9 mouse cellular contexts compared by ENCODE assay signal in the genomic region with DNA sequence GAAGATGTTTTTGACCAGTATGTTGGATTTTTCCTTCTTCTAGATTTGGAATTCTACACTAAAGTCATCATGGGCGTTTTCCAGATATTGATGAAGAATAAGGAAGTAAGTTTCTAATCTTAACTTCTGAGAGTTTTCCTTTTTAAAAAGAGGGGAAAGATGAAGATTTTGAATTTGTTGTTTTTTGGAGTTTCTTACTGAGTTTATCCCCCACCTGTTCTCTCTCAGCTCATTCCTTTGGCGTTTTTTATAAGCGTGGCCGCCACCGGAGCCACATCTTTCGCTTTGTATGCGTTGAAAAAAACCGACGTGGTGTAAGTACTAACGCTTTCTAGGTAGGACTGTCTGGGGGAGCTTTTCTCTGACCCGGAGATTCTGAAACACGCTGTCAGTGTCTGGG. TPM values are rescaled to one million over a fixed set of nuclear protein-coding genes. Genes with fewer than 3 reads are reported as not detected.
DNase-seq lines count a peak whose midpoint lies in the region; ATAC-seq and TF ChIP-seq lines count a peak whose summit lies in the region.
"Had no signal": no experiment of that assay in that cellular context is flagged by ENCODE, and none has a peak within 500 bp of the region (broad histone marks: within the 10 kb centered on the region; RNA-seq: fewer than 3 reads in every experiment).

No protein-coding gene starts in this region.

- 41% methylated on average over 12 of the region's 12 CpGs for WGBS in cerebellum, adult 2 months
- 25% methylated on average over 12 of the region's 12 CpGs for WGBS in thymus, adult 2 months
- 28% methylated on average over 12 of the region's 12 CpGs for WGBS in liver, embryonic 14.5 days (ENCODE audit: insufficient replicate concordance)
- WGBS in stomach, postnatal 0 days = 38% methylated on average over 12 of the region's 12 CpGs

- H3K9ac ChIP-seq in liver, embryonic 14.5 days (replicated peaks) = no peak overlapping the region
- peak overlapping the region; percentile 41; the same call in 1 of the 2 replicates for H3K9ac ChIP-seq in stomach, postnatal 0 days (ENCODE audit: low read length)

- H3K4me3 ChIP-seq in cerebellum, adult 2 months (replicated peaks; ENCODE audit: insufficient read depth, low read depth, low read length) = peak overlapping the region; percentile 44
- peak overlapping the region; percentile 46 for H3K4me3 ChIP-seq in thymus, adult 2 months (ENCODE audit: control insufficient read depth, insufficient read depth, low read length)
- peak overlapping the region in 1 of 2 experiments; percentile 6; a peak in 1 of 4 replicates for H3K4me3 ChIP-seq in liver, embryonic 14.5 days (ENCODE audit: insufficient read depth in 1 of 2, low read depth in 2 of 2, low read length in 2 of 2)
- H3K4me3 ChIP-seq in stomach, postnatal 0 days (ENCODE audit: low read depth, low read length) = peak overlapping the region; percentile 40

- TF ChIP-seq POLR2A in cerebellum, adult 2 months (IDR thresholded peaks at IDR 0.05; ENCODE audit: borderline replicate concordance, insufficient read depth, low read length) = no peak
- no peak for TF ChIP-seq POLR2A in thymus, adult 2 months (IDR thresholded peaks at IDR 0.05; ENCODE audit: control insufficient read depth, extremely low read depth, insufficient read depth, low read length, poor library complexity)

- no peak for TF ChIP-seq CTCF in cerebellum, adult 2 months (IDR thresholded peaks at IDR 0.05; ENCODE audit: borderline replicate concordance, insufficient read depth, low read depth, low read length)
- no peak for TF ChIP-seq CTCF in thymus, adult 2 months (IDR thresholded peaks at IDR 0.05; ENCODE audit: borderline replicate concordance, control insufficient read depth, extremely low read depth, insufficient read depth, low read length, poor library complexity)
- TF ChIP-seq CTCF in liver, embryonic 14.5 days (IDR thresholded peaks at IDR 0.05; ENCODE audit: low read depth) = no peak
- no peak for TF ChIP-seq CTCF in stomach, postnatal 0 days (IDR thresholded peaks at IDR 0.05; ENCODE audit: low read depth)

- TF ChIP-seq EP300 in liver, embryonic 14.5 days (IDR thresholded peaks at IDR 0.05; ENCODE audit: low read depth) = no peak
- TF ChIP-seq EP300 in stomach, postnatal 0 days (optimal IDR thresholded peaks at IDR 0.05) = no peak

- no peak overlapping the region for H3K27ac ChIP-seq in cerebellum, adult 2 months (ENCODE audit: insufficient read depth, low read length)
- no peak overlapping the region for H3K27ac ChIP-seq in thymus, adult 2 months (ENCODE audit: control insufficient read depth, insufficient read depth, low read length)
- H3K27ac ChIP-seq in liver, embryonic 14.5 days = no peak overlapping the region
- H3K27ac ChIP-seq in stomach, postnatal 0 days (replicated peaks) = no peak overlapping the region

- H3K27me3 ChIP-seq in cerebellum, adult 2 months (ENCODE audit: control insufficient read depth, insufficient read depth, low read length) = no peaks in the 10 kb centered on the region
- H3K27me3 ChIP-seq in thymus, adult 2 months (ENCODE audit: control insufficient read depth, insufficient read depth, low read length) = no peaks in the 10 kb centered on the region
- peaks cover 8% of the 10 kb centered on the region; the same call in 1 of the 2 replicates for H3K27me3 ChIP-seq in liver, embryonic 14.5 days (ENCODE audit: control insufficient read depth, insufficient read depth, low read length)
- no peaks in the 10 kb centered on the region for H3K27me3 ChIP-seq in stomach, postnatal 0 days (ENCODE audit: control insufficient read depth, insufficient read depth, low read length)

- no peaks in the 10 kb centered on the region for H3K9me3 ChIP-seq in liver, embryonic 14.5 days (ENCODE audit: control insufficient read depth, low read length)
- H3K9me3 ChIP-seq in stomach, postnatal 0 days (ENCODE audit: control insufficient read depth, low read length) = no peaks in the 10 kb centered on the region

- peak overlapping the region; percentile 42 for H3K4me2 ChIP-seq in liver, embryonic 14.5 days (ENCODE audit: low read depth)
- H3K4me2 ChIP-seq in stomach, postnatal 0 days (replicated peaks; ENCODE audit: low read depth) = peak overlapping the region; percentile 58

- intact Hi-C loops in gastrocnemius, postnatal 36 days (cut with DNase I) = loop anchor here (10.0 kb wide), 1 partner anchor 117 kb away; no protein-coding TSS in a partner anchor

- no peaks in the 10 kb centered on the region for H3K4me1 ChIP-seq in cerebellum, adult 2 months (ENCODE audit: control insufficient read depth, insufficient read depth, low read length)
- H3K4me1 ChIP-seq in thymus, adult 2 months (replicated peaks; ENCODE audit: control insufficient read depth, insufficient read depth, low read length) = peaks cover 4% of the 10 kb centered on the region
- no peaks in the 10 kb centered on the region for H3K4me1 ChIP-seq in liver, embryonic 14.5 days (replicated peaks; ENCODE audit: control insufficient read depth in 2 of 2, insufficient read depth in 2 of 2, low read length in 1 of 2)
- H3K4me1 ChIP-seq in stomach, postnatal 0 days (replicated peaks; ENCODE audit: control insufficient read depth, insufficient read depth) = peaks cover 4% of the 10 kb centered on the region; the same call in 1 of the 2 replicates

- no peak for DNase-seq in cerebellum, adult 2 months
- no peak for DNase-seq in cerebellum, postnatal 36 days
- no peak for DNase-seq in thymus, adult 2 months
- no peak for DNase-seq in thymus, postnatal 10 days (ENCODE audit: low spot score in 2 of 2)
- no peak for DNase-seq in liver, embryonic 14.5 days (ENCODE audit: low read depth in 3 of 3, low spot score in 3 of 3)
- no peak for DNase-seq in stomach, postnatal 0 days (ENCODE audit: low spot score)
- DNase-seq in embryo, embryonic 10 days (ENCODE audit: low spot score) = no peak
- no peak for DNase-seq in gastrocnemius, postnatal 36 days

- peaks cover 5% of the 10 kb centered on the region; the same call in 1 of the 2 replicates for H3K36me3 ChIP-seq in thymus, adult 2 months (ENCODE audit: control insufficient read depth, insufficient read depth, low read length)
- H3K36me3 ChIP-seq in liver, embryonic 14.5 days (replicated peaks; ENCODE audit: control insufficient read depth, insufficient read depth, low read depth) = no peaks in the 10 kb centered on the region; the same call in 1 of the 2 replicates
- H3K36me3 ChIP-seq in stomach, postnatal 0 days (ENCODE audit: control insufficient read depth, insufficient read depth, low read length) = peaks cover 6% of the 10 kb centered on the region; the same call in 1 of the 2 replicates

- ATAC-seq in liver, embryonic 14.5 days (ENCODE audit: insufficient read depth) = no peak
- no peak for ATAC-seq in stomach, postnatal 0 days (ENCODE audit: low FRiP score, low TSS enrichment)

RNA-seq across cellular contexts. Expression of a gene that starts 1.2 kb away (rescaled TPM):
- 0.67 and 0.81 TPM in 2 replicates for polyA plus RNA-seq in cerebellum, adult 2 months (2012; rRNA removed)
- polyA plus RNA-seq in thymus, adult 2 months (2012; rRNA removed) = 2.6 and 4.4 TPM in 2 replicates
- 0.06 and 0.16 TPM in 2 replicates for polyA plus RNA-seq in liver, embryonic 14.5 days (2012; rRNA removed)
- 0.30 and 0.37 TPM in 2 replicates for polyA plus RNA-seq in liver, embryonic 14.5 days (2014; fragmentation: Nextera tagmentation; extraction: Ambion mirVana)
- 193 and 201 TPM in 2 replicates for polyA plus RNA-seq in stomach, postnatal 0 days (2015; fragmentation: Nextera tagmentation; extraction: Ambion mirVana)
- under 1 TPM in 1 of 2 experiments, not detected in 1; 0.56 TPM for total RNA-seq in gastrocnemius, postnatal 36 days (2021)
- total RNA-seq: gastrocnemius, postnatal 25 days had no signal

RNA-seq across cellular contexts. Expression of a gene that starts 26.9 kb away (rescaled TPM):
- polyA plus RNA-seq in cerebellum, adult 2 months (2012; rRNA removed) = 164 and 201 TPM in 2 replicates
- 11.3 and 13.5 TPM in 2 replicates for polyA plus RNA-seq in thymus, adult 2 months (2012; rRNA removed)
- polyA plus RNA-seq in liver, embryonic 14.5 days (2012; rRNA removed) = 8.6 and 14.1 TPM in 2 replicates
- 24.8 and 27.6 TPM in 2 replicates for polyA plus RNA-seq in liver, embryonic 14.5 days (2014; fragmentation: Nextera tagmentation; extraction: Ambion mirVana)
- 8.5 and 9.3 TPM in 2 replicates for polyA plus RNA-seq in stomach, postnatal 0 days (2015; fragmentation: Nextera tagmentation; extraction: Ambion mirVana)
- total RNA-seq in gastrocnemius, postnatal 36 days (2021) = 1 to 10 TPM; 5.6 to 9.1 TPM

Comparison
In these comparisons a context has a peak if more than half of its experiments do, and no peak if none do; other contexts are left out.
1. RNA of a gene that starts 1.2 kb away (polyA plus RNA-seq): 193 to 201 TPM in stomach, postnatal 0 days; 2.6 to 4.4 TPM in thymus, adult 2 months, 0.67 to 0.81 TPM in cerebellum, adult 2 months and 0.06 to 0.37 TPM in liver, embryonic 14.5 days; every median in the first group is over 10 times any median in the second.